Mouse (Mus musculus) heart, adult 2 months (tissue): ENCODE results near the gene Pex16. TPM values are rescaled to one million over a fixed set of nuclear protein-coding genes. Genes with fewer than 3 reads are reported as not detected.

ENCODE experiments used
- DNase-seq, 2 experiments: peaks; one replicate each; pipeline ENCODE4 v3.0.0; 2021
- H3K27ac ChIP-seq: fragments of 200-600 bp; 2 replicates; pipeline ENCODE4 v1.8.1; 2022
- H3K27me3 ChIP-seq: fragments of 200-500 bp; 2 replicates; pipeline ENCODE4 v1.6.1; 2012; ENCODE audit warnings: mild to moderate bottlenecking, low read length, inconsistent platforms, mixed read lengths; ENCODE audit not compliant: control insufficient read depth, insufficient read depth
- H3K36me3 ChIP-seq: fragments of 200-500 bp; 2 replicates; pipeline ENCODE4 v1.6.1; 2012; ENCODE audit warnings: low read length, inconsistent platforms; ENCODE audit not compliant: control insufficient read depth, insufficient read depth
- H3K4me1 ChIP-seq: fragments of 200-500 bp; 2 replicates; pipeline ENCODE4 v1.6.1; 2011; ENCODE audit warnings: low read length; ENCODE audit not compliant: control insufficient read depth, insufficient read depth
- H3K4me3 ChIP-seq: fragments of 200-600 bp; 2 replicates; pipeline ENCODE4 v1.8.1; 2022
- H3K79me2 ChIP-seq: fragments of 200-500 bp; replicated peaks from 2 replicates; pipeline ENCODE4 v1.6.1; 2012; ENCODE audit warnings: mild to moderate bottlenecking, inconsistent platforms, low read length, moderate library complexity, mixed read lengths; ENCODE audit not compliant: control insufficient read depth, insufficient read depth
- H3K9ac ChIP-seq: fragments of 200-500 bp; 2 replicates; pipeline ENCODE4 v1.6.1; 2012; ENCODE audit warnings: low read depth, mild to moderate bottlenecking, control low read depth, inconsistent platforms, low read length, mixed read lengths
- CTCF ChIP-seq: fragments of 200-600 bp; IDR thresholded peaks from 2 replicates; pipeline ENCODE4 v1.8.1; 2022; ENCODE audit warnings: antibody characterized with exemption, mild to moderate bottlenecking, moderate library complexity
- EP300 ChIP-seq: fragments of 200-500 bp; IDR thresholded peaks from 2 replicates; pipeline ENCODE4 v1.6.1; 2011; ENCODE audit warnings: low read depth, low read length, control low read depth; ENCODE audit not compliant: insufficient read depth
- POLR2A ChIP-seq: fragments of 200-500 bp; IDR thresholded peaks from 2 replicates; pipeline ENCODE4 v1.6.1; 2011; ENCODE audit warnings: mild to moderate bottlenecking, low read depth, low read length, control low read depth; ENCODE audit not compliant: insufficient read depth
- WGBS: fragments of 180-500 bp; shearing (Covaris S2); methylation state at CpG from one replicate; pipeline ENCODE4 v1.1.7; 2018; 5-methylcytosine and 5-hydroxymethylcytosine counted together
- intact Hi-C: fragments of 180-260 bp; cut with DNase I; formaldehyde crosslinking; loops from one replicate; pipeline ENCODE4 v1.15.1; 2025
- polyA plus RNA-seq: library from polyadenylated mRNA; depleted of rRNA; stranded (reverse); fragments of >200 nt; gene quantifications from 2 replicates; pipeline ENCODE4 v1.2.3, GENCODE M21; 2012
- total RNA-seq, 2 experiments: library from RNA; stranded (reverse); gene quantifications; 2 replicates each; pipeline ENCODE4 v1.2.3; 2021

The Pex16 gene
- total and polyA plus RNA-seq, 3 experiments, result 19.6 to 36.8 (median 23.1) TPM

DNA sequence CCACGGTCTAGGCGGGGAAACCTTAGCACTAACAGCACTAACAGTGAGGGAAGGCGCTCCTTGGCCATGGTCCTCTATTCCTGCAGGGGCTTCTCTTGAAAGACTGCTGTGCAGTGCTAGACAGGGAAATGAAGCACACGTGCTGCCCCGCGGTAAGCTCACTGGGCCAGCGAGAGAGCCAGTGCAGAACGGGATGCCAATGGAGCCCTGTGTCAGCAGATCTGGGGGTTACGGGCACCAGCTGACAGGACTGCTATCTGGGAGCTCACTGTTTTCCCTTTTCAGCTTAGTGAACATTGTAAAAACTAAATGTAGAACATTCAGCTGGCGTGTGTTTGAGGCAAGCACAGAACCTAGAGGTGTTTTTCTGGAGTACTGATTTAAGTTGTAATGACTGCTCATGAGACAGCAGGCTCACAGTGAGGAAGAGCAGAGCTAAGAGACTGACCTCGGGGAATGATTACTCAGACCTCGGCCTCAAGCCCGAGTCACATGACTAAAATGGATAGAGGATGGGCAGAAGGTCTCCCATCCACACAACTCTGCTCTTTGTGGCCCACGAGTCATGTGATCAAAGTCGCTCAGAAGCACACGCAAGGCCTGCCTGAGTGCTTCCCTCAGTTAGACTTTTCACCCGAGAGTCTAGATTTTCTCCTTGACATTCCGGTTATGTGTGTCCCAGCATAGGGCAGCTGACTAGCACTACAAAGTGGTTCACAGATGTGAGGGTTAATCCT lies 34.0 kb downstream of the Pex16 start:
- Histone ChIP-seq H3K4me1 (no peaks in the 10 kb centered on the region; the same call in 1 of the 2 replicates), H3K27ac (no peak overlapping the region), H3K36me3 (no peaks in the 10 kb centered on the region), H3K27me3 (no peaks in the 10 kb centered on the region), H3K79me2 (no peaks in the 10 kb centered on the region), H3K4me3 (no peak overlapping the region), H3K9ac (no peak overlapping the region)
- intact Hi-C loops, result no loop called here
- no peak for DNase-seq
- TF ChIP-seq POLR2A, result no peak
- TF ChIP-seq CTCF, result no peak
- TF ChIP-seq EP300, result no peak
- 86% methylated on average over 18 of the region's 18 CpGs for WGBS

DNA sequence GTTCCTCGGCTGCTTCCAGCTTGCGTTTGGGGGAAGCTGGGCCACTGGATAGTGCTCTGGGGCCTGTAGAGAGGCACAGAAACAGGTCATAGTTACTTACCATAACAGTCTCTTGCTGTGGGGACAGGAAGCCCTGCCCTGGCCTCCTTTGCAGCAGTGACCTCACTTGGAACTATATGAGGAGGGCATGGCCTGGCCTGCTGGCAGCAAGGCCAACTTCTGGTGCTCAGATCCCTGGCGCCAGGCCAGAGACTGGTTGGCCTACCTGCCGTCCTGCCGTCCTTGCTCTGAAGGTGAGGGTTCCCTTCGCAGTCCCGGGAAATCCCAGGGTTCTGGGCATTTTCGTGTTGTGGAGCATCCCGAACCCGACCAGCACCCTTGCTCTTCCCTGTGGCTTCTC lies 37.2 kb downstream of the Pex16 start:
- intact Hi-C loops, result no loop called here
- H3K4me1 ChIP-seq, result no peaks in the 10 kb centered on the region; the same call in 1 of the 2 replicates
- H3K27me3 ChIP-seq, result no peaks in the 10 kb centered on the region
- H3K4me3 ChIP-seq, result no peak overlapping the region
- H3K27ac ChIP-seq, result no peak overlapping the region
- H3K79me2 ChIP-seq, result no peaks in the 10 kb centered on the region
- H3K9ac ChIP-seq, result no peak overlapping the region
- H3K36me3 ChIP-seq, result no peaks in the 10 kb centered on the region; the same call in 1 of the 2 replicates
- peak; percentile 40 to 49 for DNase-seq
- 70% methylated on average over 10 of the region's 10 CpGs for WGBS
- TF ChIP-seq EP300 (no peak), POLR2A (no peak), CTCF (no peak)

DNA sequence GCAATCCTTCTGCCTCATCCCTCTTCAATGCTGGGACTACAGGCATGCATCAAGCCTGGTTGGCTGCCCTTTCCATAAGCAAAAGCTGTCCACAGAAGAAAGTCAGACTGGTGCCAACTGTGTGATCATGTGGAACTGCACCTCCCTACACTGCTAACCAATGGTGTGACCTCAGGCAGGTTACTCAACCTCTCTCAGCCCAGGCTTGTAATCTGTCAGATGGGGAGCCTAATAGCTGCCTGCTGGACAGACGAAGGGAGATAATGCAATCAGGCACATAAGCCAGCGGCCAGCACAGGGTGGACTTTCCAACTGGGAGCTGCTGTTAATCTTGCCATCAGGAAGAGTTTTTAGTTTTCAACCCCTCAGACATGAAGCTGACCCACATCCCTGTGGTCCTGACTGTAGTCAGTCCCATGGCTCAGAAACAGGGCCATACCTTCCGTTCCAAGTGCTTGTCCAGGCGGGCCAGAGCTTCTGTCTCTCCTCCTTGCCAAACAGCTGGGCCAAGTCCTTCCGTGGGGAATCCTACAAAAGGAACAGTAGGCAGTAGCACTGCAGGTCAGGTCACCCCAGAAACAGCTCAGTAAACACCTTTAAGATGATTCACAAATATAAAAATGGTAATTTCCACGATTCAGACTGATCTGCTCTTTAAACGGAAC lies 47.4 kb downstream of the Pex16 start:
- intact Hi-C loops, result loop anchor here (2.0 to 5.0 kb wide), 2 partner anchors 29 to 45 kb away; no protein-coding TSS in a partner anchor
- H3K4me1 ChIP-seq, result peaks cover 41% of the 10 kb centered on the region
- 67% methylated on average over 7 of the region's 7 CpGs for WGBS
- H3K27ac ChIP-seq, result peak overlapping the region; percentile 95
- peak in 1 of 2 experiments; percentile 51 for DNase-seq
- no peak overlapping the region for H3K9ac ChIP-seq
- TF ChIP-seq CTCF (no peak), POLR2A (no peak), EP300 (no peak)
- peaks cover 39% of the 10 kb centered on the region for H3K36me3 ChIP-seq
- no peaks in the 10 kb centered on the region for H3K27me3 ChIP-seq
- H3K79me2 ChIP-seq, result no peaks in the 10 kb centered on the region
- no peak overlapping the region for H3K4me3 ChIP-seq

DNA sequence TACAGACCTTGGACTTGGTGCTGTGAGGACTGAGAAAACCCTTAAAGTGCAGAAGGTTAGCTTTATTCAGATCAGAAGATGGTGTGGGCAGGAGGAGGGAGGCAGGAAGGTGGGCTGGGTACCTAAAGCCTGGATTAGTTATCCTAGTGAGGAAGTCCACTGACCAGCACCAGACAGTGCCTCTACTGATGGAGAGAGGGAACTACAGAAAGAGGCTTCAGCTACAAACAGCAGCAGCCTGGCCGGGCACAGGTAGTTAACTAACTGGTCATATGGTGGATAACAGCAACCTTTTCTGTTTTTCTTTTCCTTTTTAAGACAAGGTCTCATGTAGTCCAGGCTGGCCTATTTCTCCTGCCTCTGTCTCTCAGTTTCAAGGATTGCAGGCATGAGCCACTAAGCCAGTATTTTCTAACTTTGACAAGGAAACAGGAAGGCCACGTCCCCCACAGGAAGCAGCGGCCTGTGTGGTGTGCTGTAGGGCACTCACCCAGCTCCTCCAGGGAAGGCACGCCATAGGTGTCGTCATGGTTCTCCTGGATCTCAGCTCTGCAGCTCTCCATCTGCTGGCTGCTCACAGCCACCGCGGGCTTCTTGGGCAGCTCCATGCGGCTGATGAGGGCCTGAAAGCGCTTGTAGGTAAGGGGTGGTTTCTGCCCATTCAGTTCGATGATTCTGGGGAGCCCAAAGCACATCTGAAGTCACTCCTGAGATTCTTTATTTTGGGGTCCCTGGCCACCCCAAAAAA lies 48.1 kb downstream of the Pex16 start:
- Histone ChIP-seq H3K4me1 (peaks cover 46% of the 10 kb centered on the region), H3K36me3 (peaks cover 41% of the 10 kb centered on the region), H3K9ac (no peak overlapping the region), H3K27ac (peak overlapping the region; percentile 95), H3K79me2 (no peaks in the 10 kb centered on the region), H3K4me3 (no peak overlapping the region), H3K27me3 (no peaks in the 10 kb centered on the region)
- intact Hi-C loops, result loop anchor here (5.0 kb wide), 1 partner anchor 45 kb away; no protein-coding TSS in a partner anchor
- no peak for TF ChIP-seq POLR2A
- no peak for TF ChIP-seq EP300
- TF ChIP-seq CTCF, result peak; percentile 62
- WGBS, result 38% methylated on average over 10 of the region's 10 CpGs
- no peak for DNase-seq

DNA sequence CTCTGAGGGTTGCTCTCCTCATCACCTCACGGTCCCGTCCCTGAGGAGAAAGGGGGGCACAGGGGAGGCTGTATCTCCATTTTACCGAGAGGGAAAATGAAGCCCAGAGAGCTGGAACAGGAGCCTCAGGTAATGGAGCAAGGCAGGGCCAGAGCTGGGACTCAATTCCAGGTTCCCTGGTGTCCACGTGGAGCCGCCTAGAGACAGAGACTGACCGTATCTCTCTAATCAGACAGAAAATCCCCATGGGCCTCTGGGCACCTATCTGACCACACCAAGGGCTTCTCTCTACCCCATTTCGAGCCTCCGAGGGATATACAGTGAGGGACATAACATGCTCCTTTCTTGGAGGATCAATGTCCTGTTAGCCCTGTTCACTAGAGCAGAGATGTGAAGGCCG lies 48.7 kb downstream of the Pex16 start:
- TF ChIP-seq CTCF, result no peak
- no peak for TF ChIP-seq POLR2A
- Histone ChIP-seq H3K79me2 (no peaks in the 10 kb centered on the region), H3K9ac (peak overlapping the region; percentile 54), H3K4me1 (peaks cover 51% of the 10 kb centered on the region), H3K36me3 (peaks cover 43% of the 10 kb centered on the region), H3K4me3 (no peak overlapping the region), H3K27ac (peak overlapping the region; percentile 95), H3K27me3 (no peaks in the 10 kb centered on the region)
- DNase-seq, result no peak
- 79% methylated on average over 9 of the region's 9 CpGs for WGBS
- intact Hi-C loops, result loop anchor here (5.0 kb wide), 1 partner anchor 46 kb away; no protein-coding TSS in a partner anchor
